Mouse (Mus musculus) intestine, embryonic 14.5 days (tissue): ENCODE results near the gene Nudt17. TPM values are rescaled to one million over a fixed set of nuclear protein-coding genes. Genes with fewer than 3 reads are reported as not detected.
"Not testable (repeated sequence)": the region's sequence is repeated elsewhere in the genome, so short reads cannot be mapped to it uniquely, and the experiment has no call there.

ENCODE experiments used
- ATAC-seq: fragments of 200-750 bp; cut with Nextera tagmentation; replicated peaks from 2 replicates; pipeline ENCODE4 v1.8.0; 2017; ENCODE audit warnings: low read depth, moderate number of reproducible peaks, moderate TSS enrichment, moderate library complexity; ENCODE audit not compliant: low FRiP score, low TSS enrichment
- DNase-seq: peaks from one replicate; pipeline ENCODE4 v3.0.0-alpha.2; 2018; ENCODE audit warnings: low spot score
- H3K27ac ChIP-seq: fragments of 300-500 bp; sonication (generic); 2 replicates; pipeline ENCODE4 v1.5.1; 2014; ENCODE audit warnings: low read depth, mild to moderate bottlenecking, control low read depth
- H3K27me3 ChIP-seq: fragments of 300-500 bp; sonication (generic); replicated peaks from 2 replicates; pipeline ENCODE4 v1.6.1; 2014; ENCODE audit warnings: low read length, control low read depth; ENCODE audit not compliant: control insufficient read depth, insufficient read depth
- H3K36me3 ChIP-seq: fragments of 300-500 bp; sonication (generic); 2 replicates; pipeline ENCODE4 v1.6.1; 2014; ENCODE audit warnings: low read length, control low read depth; ENCODE audit not compliant: control insufficient read depth, insufficient read depth
- H3K4me1 ChIP-seq: fragments of 300-500 bp; sonication (generic); replicated peaks from 2 replicates; pipeline ENCODE4 v1.6.1; 2014; ENCODE audit warnings: low read length, control low read depth, mixed read lengths; ENCODE audit not compliant: control insufficient read depth, insufficient read depth
- H3K4me2 ChIP-seq: fragments of 300-500 bp; sonication (generic); 2 replicates; pipeline ENCODE4 v1.6.1; 2014; ENCODE audit warnings: low read length
- H3K4me3 ChIP-seq: fragments of 300-500 bp; sonication (generic); 2 replicates; pipeline ENCODE4 v1.5.1; 2014; ENCODE audit warnings: low read depth, low read length, control low read depth, mixed read lengths
- H3K9ac ChIP-seq: fragments of 300-500 bp; sonication (generic); 2 replicates; pipeline ENCODE4 v1.6.1; 2014; ENCODE audit warnings: mild to moderate bottlenecking, low read length
- H3K9me3 ChIP-seq: fragments of 300-500 bp; sonication (generic); 2 replicates; pipeline ENCODE4 v1.6.1; 2016; ENCODE audit warnings: low read length, control low read depth; ENCODE audit not compliant: control insufficient read depth
- WGBS: fragments of 180-500 bp; shearing (Covaris S2); extraction: QIAGEN DNeasy Blood & Tissue Kit; methylation state at CpG from one replicate; pipeline ENCODE4 v1.1.7; 2014; 5-methylcytosine and 5-hydroxymethylcytosine counted together
- polyA plus RNA-seq: library from polyadenylated mRNA; unstranded; fragments of >200 nt; fragmentation: Nextera tagmentation; extraction: Ambion mirVana; gene quantifications from 2 replicates; pipeline ENCODE4 v1.2.1, GENCODE M21; 2014

Gene Nudt17
- polyA plus RNA-seq, 1 experiment from 2014 or later, result 6.3 TPM

- ATAC-seq (no peak), DNase-seq (no peak)
- no peaks in the 10 kb centered on the region for H3K9me3 ChIP-seq
- H3K4me3 ChIP-seq, result no peak overlapping the region
- H3K4me2 ChIP-seq, result no peak overlapping the region
- no peak overlapping the region for H3K9ac ChIP-seq
- H3K27ac ChIP-seq, result no peak overlapping the region
- peaks cover 14% of the 10 kb centered on the region; the same call in 1 of the 2 replicates for H3K4me1 ChIP-seq
- no peaks in the 10 kb centered on the region for H3K36me3 ChIP-seq
- WGBS, result 76% methylated on average over 4 of the region's 4 CpGs
- H3K27me3 ChIP-seq, result no peaks in the 10 kb centered on the region
Measured at GRCm38 (mm10) chr3:96673514-96673913, 34.8 kb downstream of the Nudt17 start.

- no peak for DNase-seq
- no peak overlapping the region for H3K4me2 ChIP-seq
- 93% methylated on average over 5 of the region's 5 CpGs for WGBS
- no peak for ATAC-seq
- peaks cover 14% of the 10 kb centered on the region; the same call in 1 of the 2 replicates for H3K4me1 ChIP-seq
- no peaks in the 10 kb centered on the region for H3K9me3 ChIP-seq
- H3K9ac ChIP-seq, result no peak overlapping the region
- H3K27me3 ChIP-seq, result no peaks in the 10 kb centered on the region
- H3K27ac ChIP-seq, result no peak overlapping the region
- no peak overlapping the region for H3K4me3 ChIP-seq
- no peaks in the 10 kb centered on the region for H3K36me3 ChIP-seq
Measured at GRCm38 (mm10) chr3:96671519-96671918, 36.8 kb downstream of the Nudt17 start.

GRCm38 (mm10) chr3:96669727-96670468, 38.5 kb downstream of the Nudt17 start, which contains the start of gene Ankrd35:
Gene Ankrd35 (plus strand): TSS chr3:96670131.
- peak; percentile 94 for ATAC-seq
- Histone ChIP-seq H3K9me3 (no peaks in the 10 kb centered on the region), H3K36me3 (no peaks in the 10 kb centered on the region), H3K4me1 (peaks cover 6% of the 10 kb centered on the region; the same call in 1 of the 2 replicates), H3K4me3 (peak within 1 kb of the TSS; percentile 32), H3K4me2 (peak within 1 kb of the TSS; percentile 75), H3K27me3 (no peaks in the 10 kb centered on the region), H3K27ac (no peak within 1 kb of the TSS), H3K9ac (0 out of 2 replicates have a peak within 1 kb of the TSS, but pooled peaks have one; percentile 7)
- 5% methylated on average over 35 of the region's 35 CpGs for WGBS
- DNase-seq, result peak; percentile 84

- no peak overlapping the region for H3K4me2 ChIP-seq
- WGBS, result 93% methylated on average over 5 of the region's 5 CpGs
- no peak overlapping the region for H3K9ac ChIP-seq
- H3K4me1 ChIP-seq, result peaks cover 3% of the 10 kb centered on the region; the same call in 1 of the 2 replicates
- H3K9me3 ChIP-seq, result no peaks in the 10 kb centered on the region
- no peaks in the 10 kb centered on the region for H3K36me3 ChIP-seq
- ATAC-seq, result no peak
- no peak overlapping the region for H3K27ac ChIP-seq
- DNase-seq, result no peak
- no peak overlapping the region for H3K4me3 ChIP-seq
- no peaks in the 10 kb centered on the region for H3K27me3 ChIP-seq
Measured at GRCm38 (mm10) chr3:96668424-96669067, 39.8 kb downstream of the Nudt17 start.

GRCm38 (mm10) chr3:96667316-96667715, 41.0 kb downstream of the Nudt17 start:
- Histone ChIP-seq H3K36me3 (no peaks in the 10 kb centered on the region), H3K9ac (no peak overlapping the region), H3K27ac (no peak overlapping the region), H3K4me3 (no peak overlapping the region), H3K4me1 (peaks cover 8% of the 10 kb centered on the region), H3K4me2 (no peak overlapping the region), H3K27me3 (no peaks in the 10 kb centered on the region), H3K9me3 (no peaks in the 10 kb centered on the region)
- ATAC-seq (no peak), DNase-seq (no peak)
- WGBS, result 38% methylated on average over 1 of the region's 1 CpGs

GRCm38 (mm10) chr3:96666916-96667315, 41.4 kb downstream of the Nudt17 start:
- no peaks in the 10 kb centered on the region for H3K27me3 ChIP-seq
- no peak for ATAC-seq
- no peak overlapping the region for H3K27ac ChIP-seq
- peaks cover 8% of the 10 kb centered on the region for H3K4me1 ChIP-seq
- no peak overlapping the region for H3K9ac ChIP-seq
- H3K36me3 ChIP-seq, result no peaks in the 10 kb centered on the region
- no peak overlapping the region for H3K4me3 ChIP-seq
- 87% methylated on average over 5 of the region's 5 CpGs for WGBS
- H3K4me2 ChIP-seq, result no peak overlapping the region
- no peak for DNase-seq
- H3K9me3 ChIP-seq, result no peaks in the 10 kb centered on the region

GRCm38 (mm10) chr3:96665732-96666363, 42.5 kb downstream of the Nudt17 start:
- H3K4me3 ChIP-seq, ATAC-seq, H3K9me3 ChIP-seq, H3K9ac ChIP-seq, H3K4me2 ChIP-seq, H3K27me3 ChIP-seq, H3K27ac ChIP-seq, DNase-seq, H3K36me3 ChIP-seq, H3K4me1 ChIP-seq: not testable (repeated sequence)
- WGBS, result 91% methylated on average over 7 of the region's 7 CpGs

- Histone ChIP-seq H3K36me3 (no peaks in the 10 kb centered on the region), H3K9ac (no peak overlapping the region; the same call in 1 of the 2 replicates), H3K27me3 (no peaks in the 10 kb centered on the region), H3K4me1 (peaks cover 5% of the 10 kb centered on the region), H3K4me3 (peak overlapping the region; percentile 9; the same call in 1 of the 2 replicates), H3K9me3 (no peaks in the 10 kb centered on the region), H3K4me2 (peak overlapping the region; percentile 49), H3K27ac (peak overlapping the region; percentile 25; the same call in 1 of the 2 replicates)
- peak; percentile 86 for ATAC-seq
- WGBS, result 6% methylated on average over 15 of the region's 18 CpGs
- DNase-seq, result peak; percentile 96
Measured at GRCm38 (mm10) chr3:96663432-96664239, 44.7 kb downstream of the Nudt17 start.
